Mouse (Mus musculus): ENCODE measurements around the gene H2afb1. TPM values are rescaled to one million over a fixed set of nuclear protein-coding genes. Genes with fewer than 3 reads are reported as not detected.

Gene H2afb1
- total RNA-seq (2023) = not detected

GRCm38 (mm10) chrX:117014457-117014856 lies at the start of gene H2afb1:
Gene H2afb1 (plus strand): TSS chrX:117014757.

